Mouse (Mus musculus) intestine, embryonic 15.5 days (tissue): ENCODE data around the gene Tbr1. TPM values are rescaled to one million over a fixed set of nuclear protein-coding genes. Genes with fewer than 3 reads are reported as not detected.
A peak's percentile ranks its signal among the peaks of the same experiment; 100 is the strongest.

Source experiments
- ATAC-seq: fragments of 200-750 bp; cut with Nextera tagmentation; 2 replicates; pipeline ENCODE4 v1.8.0; 2017; ENCODE audit warnings: moderate TSS enrichment, moderate library complexity
- H3K27ac ChIP-seq: fragments of 300-500 bp; sonication (generic); 2 replicates; pipeline ENCODE4 v1.5.1; 2015; ENCODE audit warnings: mild to moderate bottlenecking, inconsistent platforms
- H3K27me3 ChIP-seq: fragments of 300-500 bp; sonication (generic); replicated peaks from 2 replicates; pipeline ENCODE4 v1.6.1; 2015; ENCODE audit warnings: inconsistent platforms
- H3K36me3 ChIP-seq: fragments of 300-500 bp; sonication (generic); 2 replicates; pipeline ENCODE4 v1.6.1; 2015; ENCODE audit warnings: inconsistent platforms
- H3K4me1 ChIP-seq: fragments of 300-500 bp; sonication (generic); replicated peaks from 2 replicates; pipeline ENCODE4 v1.6.1; 2015; ENCODE audit warnings: inconsistent platforms
- H3K4me2 ChIP-seq: fragments of 300-500 bp; sonication (generic); replicated peaks from 2 replicates; pipeline ENCODE4 v1.6.1; 2015; ENCODE audit warnings: mild to moderate bottlenecking, inconsistent platforms
- H3K4me3 ChIP-seq: fragments of 300-500 bp; sonication (generic); replicated peaks from 2 replicates; pipeline ENCODE4 v1.5.1; 2015; ENCODE audit warnings: inconsistent platforms
- H3K9ac ChIP-seq: fragments of 300-500 bp; sonication (generic); 2 replicates; pipeline ENCODE4 v1.6.1; 2015; ENCODE audit warnings: inconsistent platforms
- H3K9me3 ChIP-seq: fragments of 300-500 bp; sonication (generic); 2 replicates; pipeline ENCODE4 v1.6.1; 2016; ENCODE audit warnings: inconsistent platforms
- WGBS: fragments of 180-500 bp; shearing (Covaris S2); methylation state at CpG from one replicate; pipeline ENCODE4 v1.1.7; 2015; 5-methylcytosine and 5-hydroxymethylcytosine counted together
- polyA plus RNA-seq: library from polyadenylated mRNA; unstranded; fragments of >200 nt; fragmentation: Nextera tagmentation; extraction: Ambion mirVana; gene quantifications from 2 replicates; pipeline ENCODE4 v1.2.1, GENCODE M21; 2015

Gene Tbr1
- polyA plus RNA-seq, 1 experiment from 2014 or later, result not detected

DNA sequence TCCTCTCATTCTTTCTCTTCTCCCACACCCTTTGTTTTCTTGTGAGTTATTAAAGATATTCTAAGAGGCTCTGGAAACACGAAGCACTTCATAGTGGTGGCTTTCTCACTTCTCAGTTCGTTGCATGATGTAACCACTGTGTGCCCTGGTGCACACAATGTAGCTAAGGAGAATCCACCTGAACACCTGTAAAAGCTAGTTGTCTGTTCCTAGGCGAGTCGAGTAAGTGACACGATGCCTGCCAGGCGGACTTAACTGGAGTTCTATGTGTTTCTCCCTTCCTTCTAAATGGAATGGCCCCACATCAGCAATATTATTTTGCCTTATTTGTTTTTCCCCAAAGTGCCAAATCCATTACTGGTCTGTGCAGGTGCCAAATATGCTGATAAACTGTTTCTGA, 10.4 kb downstream of the Tbr1 start:
- 5% methylated on average over 6 of the region's 6 CpGs for WGBS

DNA sequence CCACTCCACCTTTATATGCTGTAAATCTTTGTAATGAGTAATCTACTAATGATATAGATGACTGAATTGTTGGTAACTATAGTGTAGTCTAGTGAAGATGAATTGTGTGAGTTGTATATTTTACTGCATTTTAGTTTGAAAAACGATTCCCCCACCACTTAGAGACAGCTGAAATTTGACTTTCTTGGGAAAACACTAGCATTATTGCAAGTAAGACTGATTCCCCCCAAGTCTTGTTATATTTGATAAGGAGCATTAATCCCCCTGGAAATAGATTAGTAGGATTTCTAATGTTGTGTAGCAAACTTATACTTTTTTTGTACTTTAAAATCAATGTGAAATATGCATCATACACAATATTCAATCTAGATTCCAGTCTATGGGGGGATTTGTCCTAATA, 10.8 kb downstream of the Tbr1 start:
- Histone ChIP-seq H3K4me1 (peaks cover 29% of the 10 kb centered on the region), H3K27me3 (peaks cover 72% of the 10 kb centered on the region), H3K9me3 (no peaks in the 10 kb centered on the region), H3K27ac (no peak overlapping the region), H3K9ac (no peak overlapping the region), H3K4me2 (no peak overlapping the region), H3K4me3 (no peak overlapping the region), H3K36me3 (no peaks in the 10 kb centered on the region)
- no peak for ATAC-seq
- 14% methylated on average over 1 of the region's 1 CpGs for WGBS

More for the DNA sequence above, 10.4 kb downstream of the Tbr1 start:
- Histone ChIP-seq H3K4me2 (no peak overlapping the region), H3K9me3 (no peaks in the 10 kb centered on the region), H3K4me1 (peaks cover 29% of the 10 kb centered on the region), H3K4me3 (no peak overlapping the region), H3K9ac (no peak overlapping the region), H3K27me3 (peaks cover 72% of the 10 kb centered on the region), H3K27ac (no peak overlapping the region), H3K36me3 (no peaks in the 10 kb centered on the region)
- ATAC-seq, result no peak

- peak overlapping the region; percentile 90 for H3K4me2 ChIP-seq
- peaks cover 60% of the 10 kb centered on the region for H3K27me3 ChIP-seq
- WGBS, result 4% methylated on average over 44 of the region's 50 CpGs
- no peaks in the 10 kb centered on the region for H3K36me3 ChIP-seq
- peaks cover 29% of the 10 kb centered on the region for H3K4me1 ChIP-seq
- peak; percentile 66 for ATAC-seq
- no peak overlapping the region for H3K27ac ChIP-seq
- no peak overlapping the region for H3K9ac ChIP-seq
- peak overlapping the region; percentile 45 for H3K4me3 ChIP-seq
- H3K9me3 ChIP-seq, result no peaks in the 10 kb centered on the region
Observed at GRCm38 (mm10) chr2:61814548-61815473, 12.1 kb downstream of the Tbr1 start.

- H3K27me3 ChIP-seq, result peaks cover 51% of the 10 kb centered on the region
- no peak overlapping the region for H3K27ac ChIP-seq
- peaks cover 29% of the 10 kb centered on the region for H3K4me1 ChIP-seq
- H3K4me3 ChIP-seq, result peak overlapping the region; percentile 45
- no peaks in the 10 kb centered on the region for H3K36me3 ChIP-seq
- peak overlapping the region; percentile 90 for H3K4me2 ChIP-seq
- 9% methylated on average over 65 of the region's 66 CpGs for WGBS
- peak; percentile 57 for ATAC-seq
- H3K9me3 ChIP-seq, result no peaks in the 10 kb centered on the region
- peak overlapping the region; percentile 17; the same call in 1 of the 2 replicates for H3K9ac ChIP-seq
Observed at GRCm38 (mm10) chr2:61815583-61816313, 13.0 kb downstream of the Tbr1 start.

DNA sequence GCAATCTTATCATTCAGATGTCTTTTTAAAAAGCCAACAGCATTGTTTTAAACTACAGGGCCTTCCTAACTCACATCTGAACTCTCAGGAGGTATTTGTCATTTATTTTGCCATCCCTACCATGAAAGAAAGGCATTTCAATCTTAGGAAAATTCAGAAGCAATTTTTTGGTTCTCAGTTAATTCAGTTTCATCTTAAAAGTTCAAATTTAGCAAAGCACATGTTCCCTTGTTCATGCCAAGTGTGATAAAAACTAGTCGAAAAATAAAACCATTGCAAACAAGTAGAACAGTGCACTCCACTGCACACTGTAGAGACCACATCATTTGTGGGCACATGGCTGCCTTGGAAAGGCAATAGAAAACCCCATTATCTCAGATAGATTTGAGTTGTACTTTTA, 15.5 kb downstream of the Tbr1 start:
- H3K4me1 ChIP-seq, result peaks cover 15% of the 10 kb centered on the region
- no peak overlapping the region for H3K9ac ChIP-seq
- H3K27ac ChIP-seq, result no peak overlapping the region
- H3K9me3 ChIP-seq, result no peaks in the 10 kb centered on the region
- H3K4me3 ChIP-seq, result no peak overlapping the region
- no peak overlapping the region for H3K4me2 ChIP-seq
- H3K27me3 ChIP-seq, result peaks cover 29% of the 10 kb centered on the region
- H3K36me3 ChIP-seq, result no peaks in the 10 kb centered on the region
- no peak for ATAC-seq
- WGBS, result 80% methylated on average over 1 of the region's 1 CpGs

GRCm38 (mm10) chr2:61820203-61820602, 17.5 kb downstream of the Tbr1 start:
- 79% methylated on average over 4 of the region's 4 CpGs for WGBS
- no peak overlapping the region for H3K27ac ChIP-seq
- H3K36me3 ChIP-seq, result no peaks in the 10 kb centered on the region
- H3K9ac ChIP-seq, result no peak overlapping the region
- peaks cover 14% of the 10 kb centered on the region for H3K27me3 ChIP-seq
- H3K4me3 ChIP-seq, result no peak overlapping the region
- H3K4me2 ChIP-seq, result no peak overlapping the region
- no peak for ATAC-seq
- no peaks in the 10 kb centered on the region for H3K9me3 ChIP-seq
- peaks cover 8% of the 10 kb centered on the region for H3K4me1 ChIP-seq

- Histone ChIP-seq H3K27ac (no peak overlapping the region), H3K9me3 (no peaks in the 10 kb centered on the region), H3K36me3 (no peaks in the 10 kb centered on the region), H3K9ac (no peak overlapping the region), H3K4me1 (no peaks in the 10 kb centered on the region), H3K4me2 (no peak overlapping the region), H3K27me3 (no peaks in the 10 kb centered on the region), H3K4me3 (no peak overlapping the region)
- no peak for ATAC-seq
- WGBS, result 80% methylated on average over 1 of the region's 1 CpGs
Observed at GRCm38 (mm10) chr2:61823426-61824140, 20.9 kb downstream of the Tbr1 start.

DNA sequence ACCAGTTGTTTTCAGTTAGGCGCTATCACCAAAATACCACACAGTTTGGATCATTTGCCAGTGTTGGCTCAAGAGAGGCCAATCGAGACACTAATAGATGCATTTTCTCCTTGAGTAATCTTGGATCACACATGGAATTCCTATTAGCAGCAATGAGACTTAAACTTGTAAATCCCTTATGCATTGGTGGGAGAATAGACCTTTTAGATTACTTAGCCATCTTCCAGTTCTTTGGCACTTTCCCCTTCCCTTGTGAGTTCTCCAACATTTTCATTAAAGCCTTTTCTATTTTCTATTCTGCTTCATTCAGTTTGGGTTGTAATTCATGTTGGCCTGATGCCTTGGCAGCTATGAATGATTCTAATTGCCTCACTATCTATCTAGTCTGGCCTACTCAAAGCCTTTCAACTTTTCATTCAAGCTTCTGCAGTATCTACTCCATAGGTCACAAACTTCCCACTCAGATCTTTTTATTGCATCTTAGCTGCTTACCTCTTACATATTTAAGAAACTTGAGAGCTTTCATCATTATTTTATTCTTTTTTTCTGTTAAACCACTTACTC, 34.6 kb downstream of the Tbr1 start:
- H3K27ac ChIP-seq, result no peak overlapping the region
- no peaks in the 10 kb centered on the region for H3K4me1 ChIP-seq
- no peak overlapping the region for H3K4me2 ChIP-seq
- H3K27me3 ChIP-seq, result no peaks in the 10 kb centered on the region
- no peak overlapping the region for H3K9ac ChIP-seq
- H3K36me3 ChIP-seq, result no peaks in the 10 kb centered on the region
- no peak for ATAC-seq
- no peak overlapping the region for H3K4me3 ChIP-seq
- WGBS, result 88% methylated on average over 2 of the region's 2 CpGs
- H3K9me3 ChIP-seq, result no peaks in the 10 kb centered on the region

Other genes starting within 250 kb of the Tbr1 start
- gene Tank, start 224.3 kb upstream of the Tbr1 start, polyA plus RNA-seq, result 30.4 and 30.9 TPM in 2 replicates
- gene Psmd14, start 91.2 kb upstream of the Tbr1 start, polyA plus RNA-seq, result 165 and 185 TPM in 2 replicates
- 0.86 and 1.1 TPM in 2 replicates for gene Slc4a10, start 243.5 kb downstream of the Tbr1 start, polyA plus RNA-seq